Mouse (Mus musculus) mouse trophoblast stem cell (cell line): ENCODE measurements at regions not wholly inside any gene's neighbourhood (a gene's known extent, or its start where the extent isn't known, plus 50 kb on each side); places are given as distances from the start of the nearest gene placed in this dataset.

Experiments used
- in situ Hi-C, 2 experiments: fragments of 300-500 bp; cut with MseI, MboI; formaldehyde crosslinking; loops; 2 replicates in 1 of 2; 3 replicates in 1 of 2; pipeline ENCODE4 v1.15.1; 2025

- in situ Hi-C loops = no loop called here
Observed at GRCm38 (mm10) chr12:25192216-25192615, 95.3 kb upstream of the Id2 start.

- in situ Hi-C loops = no loop called here
Observed at GRCm38 (mm10) chr12:25190360-25190759, 93.4 kb upstream of the Id2 start.

GRCm38 (mm10) chr12:25189174-25189761 is 92.3 kb upstream of the Id2 start:
- in situ Hi-C loops = no loop called here

- in situ Hi-C loops = no loop called here
Observed at GRCm38 (mm10) chr12:25188556-25188955, 91.6 kb upstream of the Id2 start.

- in situ Hi-C loops = no loop called here
Observed at GRCm38 (mm10) chr12:25187216-25187615, 90.3 kb upstream of the Id2 start.

- in situ Hi-C loops = no loop called here
Observed at GRCm38 (mm10) chr12:25182680-25183079, 85.7 kb upstream of the Id2 start.

- in situ Hi-C loops = no loop called here
Observed at GRCm38 (mm10) chr12:25181317-25181716, 84.4 kb upstream of the Id2 start.

- in situ Hi-C loops = no loop called here
Observed at GRCm38 (mm10) chr12:25180861-25181260, 83.9 kb upstream of the Id2 start.

- in situ Hi-C loops = no loop called here
Observed at GRCm38 (mm10) chr12:25180289-25180688, 83.3 kb upstream of the Id2 start.

- in situ Hi-C loops = no loop called here
Observed at GRCm38 (mm10) chr12:25178491-25179115, 81.7 kb upstream of the Id2 start.

- in situ Hi-C loops = no loop called here
Observed at GRCm38 (mm10) chr12:25177827-25178226, 80.9 kb upstream of the Id2 start.

GRCm38 (mm10) chr12:25176565-25176964 is 79.6 kb upstream of the Id2 start:
- in situ Hi-C loops = no loop called here

GRCm38 (mm10) chr12:25173064-25173463 is 76.1 kb upstream of the Id2 start:
- in situ Hi-C loops = no loop called here

- in situ Hi-C loops = no loop called here
Observed at GRCm38 (mm10) chr12:25172450-25172849, 75.5 kb upstream of the Id2 start.

- in situ Hi-C loops = no loop called here
Observed at GRCm38 (mm10) chr12:25169611-25170010, 72.7 kb upstream of the Id2 start.

- in situ Hi-C loops = no loop called here
Observed at GRCm38 (mm10) chr12:25168213-25168545, 71.2 kb upstream of the Id2 start.

GRCm38 (mm10) chr12:25167504-25168212 is 70.7 kb upstream of the Id2 start:
- in situ Hi-C loops = no loop called here

GRCm38 (mm10) chr12:25166525-25166924 is 69.6 kb upstream of the Id2 start:
- in situ Hi-C loops = no loop called here

- in situ Hi-C loops = no loop called here
Observed at GRCm38 (mm10) chr12:25165650-25166049, 68.7 kb upstream of the Id2 start.

GRCm38 (mm10) chr12:25164724-25165123 is 67.8 kb upstream of the Id2 start:
- in situ Hi-C loops = no loop called here

GRCm38 (mm10) chr12:25163541-25163940 is 66.6 kb upstream of the Id2 start:
- in situ Hi-C loops = no loop called here

- in situ Hi-C loops = no loop called here
Observed at GRCm38 (mm10) chr12:25162843-25163242, 65.9 kb upstream of the Id2 start.

GRCm38 (mm10) chr12:25161939-25162338 is 65.0 kb upstream of the Id2 start:
- in situ Hi-C loops = no loop called here
